Mouse (Mus musculus) heart, postnatal 0 days (tissue): Measurements from ENCODE around the gene Sorbs2. TPM values are rescaled to one million over a fixed set of nuclear protein-coding genes. Genes with fewer than 3 reads are reported as not detected.

Source experiments
- ATAC-seq: fragments of 200-750 bp; cut with Nextera tagmentation; 2 replicates; pipeline ENCODE4 v1.8.0; 2017; ENCODE audit warnings: low read depth, moderate number of reproducible peaks, moderate library complexity; ENCODE audit not compliant: insufficient read depth
- DNase-seq: peaks from one replicate; pipeline ENCODE4 v3.0.0-alpha.2; 2016; ENCODE audit warnings: low spot score
- H3K27ac ChIP-seq: fragments of 300-500 bp; sonication (generic); 2 replicates; pipeline ENCODE4 v1.5.1; 2014; ENCODE audit warnings: low read depth, mild to moderate bottlenecking
- H3K27me3 ChIP-seq: fragments of 300-500 bp; sonication (generic); 2 replicates; pipeline ENCODE4 v1.6.1; 2014; ENCODE audit warnings: low read length, mixed read lengths; ENCODE audit not compliant: control insufficient read depth, insufficient read depth
- H3K36me3 ChIP-seq: fragments of 300-500 bp; sonication (generic); replicated peaks from 2 replicates; pipeline ENCODE4 v1.6.1; 2014; ENCODE audit warnings: low read length, mixed read lengths; ENCODE audit not compliant: control insufficient read depth, insufficient read depth
- H3K4me1 ChIP-seq: fragments of 300-500 bp; sonication (generic); 2 replicates; pipeline ENCODE4 v1.6.1; 2014; ENCODE audit warnings: antibody characterized with exemption; ENCODE audit not compliant: control insufficient read depth, insufficient read depth
- H3K4me2 ChIP-seq: fragments of 300-500 bp; sonication (generic); 2 replicates; pipeline ENCODE4 v1.6.1; 2014; ENCODE audit warnings: low read depth, mild to moderate bottlenecking, low read length, moderate library complexity
- H3K4me3 ChIP-seq: fragments of 300-500 bp; sonication (generic); 2 replicates; pipeline ENCODE4 v1.5.1; 2014; ENCODE audit warnings: low read depth, low read length
- H3K9ac ChIP-seq: fragments of 300-500 bp; sonication (generic); replicated peaks from 2 replicates; pipeline ENCODE4 v1.6.1; 2014; ENCODE audit warnings: low read depth, low read length, mixed read lengths
- H3K9me3 ChIP-seq: fragments of 300-500 bp; sonication (generic); replicated peaks from 2 replicates; pipeline ENCODE4 v1.6.1; 2016; ENCODE audit warnings: low read length; ENCODE audit not compliant: control insufficient read depth
- CTCF ChIP-seq: IDR thresholded peaks from 2 replicates; pipeline ENCODE4 v1.5.1; 2016; ENCODE audit warnings: antibody characterized with exemption, control low read depth, low read depth
- EP300 ChIP-seq: IDR thresholded peaks from 2 replicates; pipeline ENCODE4 v1.6.1; 2016; ENCODE audit warnings: antibody characterized with exemption, low read depth
- WGBS: fragments of 180-500 bp; shearing (Covaris S2); extraction: QIAGEN DNeasy Blood & Tissue Kit; methylation state at CpG from one replicate; pipeline ENCODE4 v1.1.7; 2014; 5-methylcytosine and 5-hydroxymethylcytosine counted together
- polyA plus RNA-seq: library from polyadenylated mRNA; unstranded; fragments of >200 nt; fragmentation: Nextera tagmentation; extraction: Ambion mirVana; gene quantifications from 2 replicates; pipeline ENCODE4 v1.2.1, GENCODE M21; 2015
- total RNA-seq: library from RNA; depleted of rRNA; stranded (reverse); fragments of >200 nt; gene quantifications from 2 replicates; pipeline ENCODE4 v1.2.3, GENCODE M21; 2014; ENCODE audit warnings: low replicate concordance

Gene Sorbs2
- total and polyA plus RNA-seq, 2 experiments from 2014 or later, result 228 to 385 TPM

GRCm38 (mm10) chr8:45762982-45763689 is 255.5 kb downstream of the Sorbs2 start:
- Histone ChIP-seq H3K36me3 (peaks cover 51% of the 10 kb centered on the region), H3K4me2 (no peak overlapping the region), H3K9me3 (no peaks in the 10 kb centered on the region), H3K4me1 (peaks cover 22% of the 10 kb centered on the region), H3K9ac (no peak overlapping the region), H3K4me3 (no peak overlapping the region), H3K27ac (peak overlapping the region; percentile 66), H3K27me3 (no peaks in the 10 kb centered on the region)
- DNase-seq, result no peak
- TF ChIP-seq EP300, result no peak
- no peak for TF ChIP-seq CTCF
- WGBS, result 68% methylated on average over 15 of the region's 15 CpGs
- ATAC-seq, result no peak; the same call in 1 of the 2 replicates

- no peak overlapping the region for H3K9ac ChIP-seq
- TF ChIP-seq EP300 (no peak), CTCF (no peak)
Observed at GRCm38 (mm10) chr8:45763690-45764342, 256.2 kb downstream of the Sorbs2 start.

DNA sequence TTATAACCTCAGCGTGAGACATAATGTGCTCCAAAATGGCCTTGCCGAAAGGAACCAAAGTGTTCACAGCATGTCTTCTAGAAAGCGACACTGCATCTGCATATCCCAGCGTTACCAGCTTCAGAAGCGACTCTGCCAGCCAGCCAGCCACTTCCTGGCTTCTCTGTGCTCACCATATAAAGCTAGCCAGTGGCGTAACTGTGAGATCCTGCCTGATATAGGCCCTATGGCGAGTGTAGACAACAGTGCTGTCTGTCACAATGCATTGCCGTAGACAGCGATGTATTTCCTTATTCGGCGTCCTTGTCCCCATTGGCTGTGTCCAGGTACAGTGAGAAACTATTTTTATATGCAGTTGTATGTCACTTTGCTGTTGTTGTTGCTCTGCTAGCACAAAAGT is 258.6 kb downstream of the Sorbs2 start:
- Histone ChIP-seq H3K27me3 (no peaks in the 10 kb centered on the region), H3K4me3 (no peak overlapping the region), H3K4me1 (peaks cover 22% of the 10 kb centered on the region), H3K9me3 (no peaks in the 10 kb centered on the region), H3K27ac (peak overlapping the region; percentile 66), H3K4me2 (no peak overlapping the region), H3K36me3 (peaks cover 53% of the 10 kb centered on the region), H3K9ac (no peak overlapping the region)
- ATAC-seq (no peak), DNase-seq (peak; percentile 21)
- 46% methylated on average over 11 of the region's 11 CpGs for WGBS
- TF ChIP-seq EP300, result no peak
- TF ChIP-seq CTCF, result no peak

More at GRCm38 (mm10) chr8:45763690-45764342, 256.2 kb downstream of the Sorbs2 start:
- ATAC-seq (peak; percentile 78), DNase-seq (peak; percentile 81)
- H3K9me3 ChIP-seq, result no peaks in the 10 kb centered on the region
- H3K4me1 ChIP-seq, result peaks cover 22% of the 10 kb centered on the region
- H3K4me3 ChIP-seq, result no peak overlapping the region
- H3K27me3 ChIP-seq, result no peaks in the 10 kb centered on the region
- peak overlapping the region; percentile 28 for H3K4me2 ChIP-seq
- peaks cover 51% of the 10 kb centered on the region for H3K36me3 ChIP-seq
- peak overlapping the region; percentile 66 for H3K27ac ChIP-seq
- WGBS, result 26% methylated on average over 11 of the region's 11 CpGs

GRCm38 (mm10) chr8:45774841-45775240 is 267.3 kb downstream of the Sorbs2 start:
- WGBS, result 71% methylated on average over 5 of the region's 5 CpGs
- TF ChIP-seq CTCF, result no peak
- no peak for TF ChIP-seq EP300
- H3K4me2 ChIP-seq, result no peak overlapping the region
- H3K27me3 ChIP-seq, result no peaks in the 10 kb centered on the region
- H3K27ac ChIP-seq, result no peak overlapping the region
- ATAC-seq (no peak), DNase-seq (no peak)
- peaks cover 89% of the 10 kb centered on the region for H3K36me3 ChIP-seq
- H3K4me1 ChIP-seq, result no peaks in the 10 kb centered on the region
- no peaks in the 10 kb centered on the region for H3K9me3 ChIP-seq
- H3K9ac ChIP-seq, result no peak overlapping the region
- H3K4me3 ChIP-seq, result no peak overlapping the region

DNA sequence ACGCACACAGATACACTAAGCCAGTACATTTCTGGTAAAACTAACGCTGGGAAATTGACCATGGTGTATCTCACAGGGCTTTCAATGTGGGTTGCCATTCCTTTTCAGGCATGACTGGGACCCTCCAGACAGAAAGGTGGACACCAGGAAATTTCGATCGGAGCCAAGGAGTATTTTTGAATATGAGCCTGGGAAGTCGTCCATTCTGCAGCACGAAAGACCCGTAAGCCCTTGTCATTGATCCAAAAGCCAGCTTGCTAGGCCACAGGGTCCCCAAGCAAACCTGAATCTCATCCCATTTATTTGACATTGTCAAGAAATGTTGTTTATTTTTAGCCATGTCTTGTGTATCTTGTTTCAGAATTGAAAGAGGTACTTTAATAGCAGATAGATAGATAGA is 267.9 kb downstream of the Sorbs2 start:
- no peaks in the 10 kb centered on the region for H3K4me1 ChIP-seq
- WGBS, result 84% methylated on average over 7 of the region's 7 CpGs
- TF ChIP-seq EP300, result no peak
- no peak for TF ChIP-seq CTCF
- H3K9me3 ChIP-seq, result no peaks in the 10 kb centered on the region
- DNase-seq (no peak), ATAC-seq (no peak)
- H3K27me3 ChIP-seq, result no peaks in the 10 kb centered on the region
- no peak overlapping the region for H3K4me3 ChIP-seq
- H3K9ac ChIP-seq, result no peak overlapping the region
- no peak overlapping the region for H3K27ac ChIP-seq
- no peak overlapping the region for H3K4me2 ChIP-seq
- H3K36me3 ChIP-seq, result peaks cover 88% of the 10 kb centered on the region
